Mouse (Mus musculus): ENCODE results near the gene Rrn3. TPM values are rescaled to one million over a fixed set of nuclear protein-coding genes. Genes with fewer than 3 reads are reported as not detected.

The Rrn3 gene
- 10 to 100 TPM; 18.6 to 19.4 TPM for total RNA-seq (2023)

GRCm38 (mm10) chr16:13780353-13781036, at the start of gene Rrn3:
Gene Rrn3, plus strand, starts transcription at chr16:13780708.

GRCm38 (mm10) chr16:13818560-13819393, 38.3 kb downstream of the Rrn3 start, which contains the start of gene Ntan1:
Gene Ntan1, plus strand, starts transcription at chr16:13818845.

Other genes with a start within 250 kb of the Rrn3 start
- 10 to 100 TPM; 15.7 to 16.2 TPM for gene Parn, start 112.5 kb upstream of the Rrn3 start, total RNA-seq (2023)
- 10 to 100 TPM; 56.9 to 59.4 TPM for gene Bfar, start 108.8 kb upstream of the Rrn3 start, total RNA-seq (2023)
- 10 to 100 TPM; 19.6 to 19.8 TPM for gene 3110001I22Rik, start 108.8 kb upstream of the Rrn3 start, total RNA-seq (2023)
- not detected for gene Pla2g10, start 49.7 kb upstream of the Rrn3 start, total RNA-seq (2023)
- 10 to 100 TPM; 52.1 to 53.9 TPM for gene Ntan1, start 38.1 kb downstream of the Rrn3 start, total RNA-seq (2023)
- 10 to 100 TPM; 67.7 to 69.0 TPM for gene Pdxdc1, start 122.4 kb downstream of the Rrn3 start, total RNA-seq (2023)
- gene Mpv17l, start 122.5 kb downstream of the Rrn3 start, total RNA-seq (2023) = 1 to 10 TPM in 1 of 2 experiments, under 1 TPM in 1; 0.76 to 1.8 TPM
- gene 2900011O08Rik, start 205.9 kb downstream of the Rrn3 start, total RNA-seq (2023) = not detected
- not detected for gene Ifitm7, start 206.2 kb downstream of the Rrn3 start, total RNA-seq (2023)